Mouse (Mus musculus) gonadal fat pad, adult 2 months (tissue): ENCODE measurements around the gene Prex1. TPM values are rescaled to one million over a fixed set of nuclear protein-coding genes. Genes with fewer than 3 reads are reported as not detected.

Experiments used
- DNase-seq: peaks from one replicate; pipeline ENCODE4 v3.0.0-alpha.2; 2012; ENCODE audit warnings: low read depth
- polyA plus RNA-seq: library from polyadenylated mRNA; depleted of rRNA; stranded (reverse); fragments of >200 nt; gene quantifications from 2 replicates; pipeline ENCODE4 v1.2.3, GENCODE M21; 2012

Prex1 gene
- polyA plus RNA-seq, 1 experiment = 25.1 TPM

- no peak for DNase-seq
Measured at GRCm38 (mm10) chr2:166661971-166662370, 51.7 kb downstream of the Prex1 start.

GRCm38 (mm10) chr2:166661498-166661897 lies 52.1 kb downstream of the Prex1 start:
- DNase-seq = no peak

GRCm38 (mm10) chr2:166658380-166658779 lies 55.3 kb downstream of the Prex1 start:
- no peak for DNase-seq

- DNase-seq = no peak
Measured at GRCm38 (mm10) chr2:166657451-166658011, 56.1 kb downstream of the Prex1 start.

GRCm38 (mm10) chr2:166656630-166657029 lies 57.0 kb downstream of the Prex1 start:
- DNase-seq = no peak

- no peak for DNase-seq
Measured at GRCm38 (mm10) chr2:166655727-166656520, 57.7 kb downstream of the Prex1 start.

- DNase-seq = no peak
Measured at GRCm38 (mm10) chr2:166655308-166655707, 58.3 kb downstream of the Prex1 start.

- no peak for DNase-seq
Measured at GRCm38 (mm10) chr2:166654875-166655274, 58.8 kb downstream of the Prex1 start.

- DNase-seq = no peak
Measured at GRCm38 (mm10) chr2:166653564-166653963, 60.1 kb downstream of the Prex1 start.

GRCm38 (mm10) chr2:166652672-166653071 lies 61.0 kb downstream of the Prex1 start:
- no peak for DNase-seq

GRCm38 (mm10) chr2:166651317-166652030 lies 62.2 kb downstream of the Prex1 start:
- no peak for DNase-seq

- DNase-seq = no peak
Measured at GRCm38 (mm10) chr2:166650414-166650813, 63.2 kb downstream of the Prex1 start.

- DNase-seq = no peak
Measured at GRCm38 (mm10) chr2:166647242-166647641, 66.4 kb downstream of the Prex1 start.

GRCm38 (mm10) chr2:166646434-166647088 lies 67.1 kb downstream of the Prex1 start:
- DNase-seq = no peak

GRCm38 (mm10) chr2:166644816-166645215 lies 68.8 kb downstream of the Prex1 start:
- DNase-seq = no peak

- DNase-seq = no peak
Measured at GRCm38 (mm10) chr2:166642581-166642987, 71.0 kb downstream of the Prex1 start.

- DNase-seq = no peak
Measured at GRCm38 (mm10) chr2:166639750-166640149, 73.9 kb downstream of the Prex1 start.

GRCm38 (mm10) chr2:166638947-166639641 lies 74.5 kb downstream of the Prex1 start:
- no peak for DNase-seq

- no peak for DNase-seq
Measured at GRCm38 (mm10) chr2:166638079-166638800, 75.4 kb downstream of the Prex1 start.

- DNase-seq = no peak
Measured at GRCm38 (mm10) chr2:166637673-166637990, 76.0 kb downstream of the Prex1 start.
